Mouse (Mus musculus): ENCODE measurements around the gene Sorcs1. TPM values are rescaled to one million over a fixed set of nuclear protein-coding genes. Genes with fewer than 3 reads are reported as not detected.
A peak's percentile ranks its signal among the peaks of the same experiment; 100 is the strongest.

Gene Sorcs1
- polyA plus RNA-seq, 1 experiment from 2014 or later, result 3.1 TPM

DNA sequence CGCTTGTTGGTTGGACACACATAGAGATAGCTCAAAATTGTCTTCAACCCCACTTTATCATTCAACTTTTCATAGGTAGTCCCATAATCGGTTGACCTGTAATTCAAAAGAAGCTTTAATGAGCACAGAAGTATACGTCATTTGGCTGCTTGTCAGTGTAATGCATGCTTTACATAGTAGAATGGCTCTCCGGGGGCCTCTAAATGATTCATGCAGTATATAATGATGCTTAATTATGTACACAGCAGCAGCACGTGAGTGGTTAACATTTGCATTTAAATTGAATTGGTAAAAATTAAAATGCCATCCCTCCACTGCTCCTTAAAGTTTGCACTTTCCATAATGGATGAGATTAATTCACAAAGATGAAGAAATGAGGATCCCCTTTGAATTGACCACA is 299.5 kb downstream of the Sorcs1 start:
- H3K36me3 ChIP-seq, result no peaks in the 10 kb centered on the region
- WGBS, result 86% methylated on average over 5 of the region's 5 CpGs
- DNase-seq (ENCODE audit: low spot score), result no peak

GRCm38 (mm10) chr19:50374751-50375150 is 303.7 kb downstream of the Sorcs1 start:
- no peak for DNase-seq (ENCODE audit: low spot score)
- no peaks in the 10 kb centered on the region for H3K9me3 ChIP-seq (replicated peaks)
- no peak overlapping the region for H3K27ac ChIP-seq (replicated peaks)
- 90% methylated on average over 10 of the region's 10 CpGs for WGBS
- H3K27me3 ChIP-seq (ENCODE audit: low read depth, poor library complexity, severe bottlenecking), result no peaks in the 10 kb centered on the region
- no peaks in the 10 kb centered on the region for H3K36me3 ChIP-seq
- 0 out of 2 replicates have a peak, but pooled peaks cover 3% of the 10 kb centered on the region for H3K4me1 ChIP-seq
- H3K4me3 ChIP-seq, result no peak overlapping the region

More for the DNA sequence above, 299.5 kb downstream of the Sorcs1 start:
- Histone ChIP-seq H3K4me1 (0 out of 2 replicates have a peak, but pooled peaks cover 3% of the 10 kb centered on the region), H3K9me3 (replicated peaks) (no peaks in the 10 kb centered on the region), H3K27me3 (ENCODE audit: low read depth, poor library complexity, severe bottlenecking) (no peaks in the 10 kb centered on the region), H3K27ac (replicated peaks) (no peak overlapping the region), H3K4me3 (no peak overlapping the region)

DNA sequence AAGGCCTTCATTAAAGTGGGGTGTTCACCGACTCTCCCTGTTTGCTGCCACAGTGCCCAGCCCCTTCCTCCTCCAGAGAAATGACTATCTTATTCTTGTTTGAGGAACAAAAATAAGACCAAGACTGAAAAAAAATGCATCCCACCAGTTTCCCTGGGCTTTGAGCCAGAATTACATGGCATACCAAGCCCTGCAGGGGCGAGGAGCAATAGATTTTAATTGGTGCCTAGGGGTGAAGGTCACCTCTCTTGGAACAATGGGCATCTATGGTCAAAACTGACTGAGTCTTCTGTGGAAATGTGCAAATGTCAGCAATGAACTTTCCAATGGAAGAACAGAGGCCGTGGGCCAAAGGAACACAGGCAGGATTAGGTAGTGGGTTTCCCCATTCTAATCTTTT is 312.0 kb downstream of the Sorcs1 start:
- Histone ChIP-seq H3K4me1 (peaks cover 19% of the 10 kb centered on the region), H3K9me3 (replicated peaks) (no peaks in the 10 kb centered on the region), H3K4me3 (no peak overlapping the region), H3K36me3 (no peaks in the 10 kb centered on the region), H3K27me3 (ENCODE audit: low read depth, poor library complexity, severe bottlenecking) (no peaks in the 10 kb centered on the region), H3K27ac (replicated peaks) (no peak overlapping the region)
- no peak for DNase-seq (ENCODE audit: low spot score)
- 82% methylated on average over 3 of the region's 3 CpGs for WGBS

GRCm38 (mm10) chr19:50362655-50363500 is 315.6 kb downstream of the Sorcs1 start:
- Histone ChIP-seq H3K9me3 (replicated peaks) (no peaks in the 10 kb centered on the region), H3K27ac (replicated peaks) (peak overlapping the region; percentile 73), H3K27me3 (ENCODE audit: low read depth, poor library complexity, severe bottlenecking) (no peaks in the 10 kb centered on the region), H3K4me1 (peaks cover 33% of the 10 kb centered on the region), H3K36me3 (no peaks in the 10 kb centered on the region), H3K4me3 (no peak overlapping the region)
- DNase-seq (ENCODE audit: low spot score), result peak; percentile 54
- WGBS, result 21% methylated on average over 9 of the region's 9 CpGs

DNA sequence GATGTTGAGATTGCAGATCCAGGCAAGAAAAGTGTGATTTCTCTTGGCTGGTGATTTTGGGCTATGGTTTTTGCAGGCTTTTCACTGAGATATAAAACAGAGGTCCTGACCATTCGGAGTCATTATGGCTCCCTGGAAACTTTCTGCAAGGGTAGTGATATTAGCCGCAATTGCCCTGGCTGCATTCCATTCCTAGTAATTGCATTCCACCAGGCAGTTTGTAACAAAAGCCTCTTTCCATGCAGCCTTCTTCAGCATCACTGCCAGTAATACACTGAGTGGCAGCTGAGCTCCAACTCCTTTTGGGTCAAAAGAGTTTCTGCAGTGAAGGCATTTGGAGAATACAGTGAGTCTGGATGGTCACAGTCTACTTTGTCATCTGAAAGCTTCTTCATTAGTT is 319.9 kb downstream of the Sorcs1 start:
- no peaks in the 10 kb centered on the region for H3K36me3 ChIP-seq
- H3K27me3 ChIP-seq (ENCODE audit: low read depth, poor library complexity, severe bottlenecking), result no peaks in the 10 kb centered on the region
- DNase-seq (ENCODE audit: low spot score), result no peak
- H3K27ac ChIP-seq (replicated peaks), result no peak overlapping the region
- peaks cover 31% of the 10 kb centered on the region for H3K4me1 ChIP-seq
- H3K4me3 ChIP-seq, result no peak overlapping the region
- H3K9me3 ChIP-seq (replicated peaks), result no peaks in the 10 kb centered on the region
- WGBS, result 67% methylated on average over 2 of the region's 2 CpGs

DNA sequence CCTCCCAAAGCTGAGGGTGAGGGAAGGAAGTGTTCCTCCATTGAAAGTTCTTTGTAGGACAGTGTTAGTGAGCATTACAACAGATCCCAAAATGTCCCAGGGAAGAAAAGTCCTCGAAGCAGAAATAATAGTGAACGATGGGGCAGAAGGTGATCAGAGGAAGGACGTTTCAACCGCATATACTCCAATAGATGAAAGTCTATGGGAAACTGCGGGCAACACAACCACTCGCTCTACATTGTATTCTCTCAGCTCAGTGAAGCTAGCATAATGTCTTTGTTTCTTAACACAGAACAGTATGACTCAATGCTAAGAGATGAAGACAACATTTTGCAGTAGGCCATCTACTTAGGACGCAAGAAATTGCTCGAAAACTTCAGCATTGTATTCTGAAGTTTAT is 339.2 kb downstream of the Sorcs1 start:
- no peak overlapping the region for H3K4me3 ChIP-seq
- H3K27ac ChIP-seq (replicated peaks), result no peak overlapping the region
- 86% methylated on average over 8 of the region's 8 CpGs for WGBS
- H3K9me3 ChIP-seq (replicated peaks), result no peaks in the 10 kb centered on the region
- H3K4me1 ChIP-seq, result 0 out of 2 replicates have a peak, but pooled peaks cover 3% of the 10 kb centered on the region
- no peaks in the 10 kb centered on the region for H3K27me3 ChIP-seq (ENCODE audit: low read depth, poor library complexity, severe bottlenecking)
- DNase-seq (ENCODE audit: low spot score), result no peak
- no peaks in the 10 kb centered on the region for H3K36me3 ChIP-seq

- Histone ChIP-seq H3K27ac (replicated peaks) (no peak overlapping the region), H3K9me3 (replicated peaks) (no peaks in the 10 kb centered on the region), H3K36me3 (no peaks in the 10 kb centered on the region), H3K27me3 (ENCODE audit: low read depth, poor library complexity, severe bottlenecking) (no peaks in the 10 kb centered on the region), H3K4me3 (no peak overlapping the region), H3K4me1 (no peaks in the 10 kb centered on the region)
- DNase-seq (ENCODE audit: low spot score), result no peak
- WGBS, result 86% methylated on average over 3 of the region's 3 CpGs
Observed at GRCm38 (mm10) chr19:50336751-50337150, 341.7 kb downstream of the Sorcs1 start.

GRCm38 (mm10) chr19:50331136-50331535 is 347.3 kb downstream of the Sorcs1 start:
- H3K9me3 ChIP-seq (replicated peaks), result no peaks in the 10 kb centered on the region
- H3K36me3 ChIP-seq, result no peaks in the 10 kb centered on the region
- H3K27ac ChIP-seq (replicated peaks), result no peak overlapping the region
- no peaks in the 10 kb centered on the region for H3K27me3 ChIP-seq (ENCODE audit: low read depth, poor library complexity, severe bottlenecking)
- DNase-seq (ENCODE audit: low spot score), result no peak
- WGBS, result 88% methylated on average over 3 of the region's 3 CpGs
- no peaks in the 10 kb centered on the region for H3K4me1 ChIP-seq
- no peak overlapping the region for H3K4me3 ChIP-seq

GRCm38 (mm10) chr19:50327804-50328203 is 350.6 kb downstream of the Sorcs1 start:
- 91% methylated on average over 8 of the region's 8 CpGs for WGBS
- DNase-seq (ENCODE audit: low spot score), result no peak
- no peak overlapping the region for H3K27ac ChIP-seq (replicated peaks)

DNA sequence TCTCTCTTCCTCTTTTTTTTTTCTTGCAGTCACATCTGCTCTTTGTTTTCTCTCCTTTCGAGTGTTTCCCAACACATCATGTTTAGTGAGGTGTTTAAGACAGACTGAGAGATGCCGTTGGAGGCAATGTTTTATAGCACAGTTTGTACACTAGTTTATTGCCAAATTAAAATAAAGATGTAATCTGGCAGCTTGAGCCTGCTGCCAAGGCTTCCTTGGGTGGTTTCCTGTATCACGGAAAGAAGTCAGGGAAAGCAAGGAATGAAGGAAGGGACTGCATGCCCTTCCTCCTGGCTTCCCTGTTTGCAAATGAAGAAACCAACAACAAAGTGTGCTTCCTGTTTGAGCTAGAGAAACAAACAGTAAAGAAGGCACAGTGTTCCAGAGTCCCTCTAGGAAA is 352.3 kb downstream of the Sorcs1 start:
- Histone ChIP-seq H3K36me3 (no peaks in the 10 kb centered on the region), H3K27ac (replicated peaks) (no peak overlapping the region), H3K4me1 (no peaks in the 10 kb centered on the region), H3K9me3 (replicated peaks) (no peaks in the 10 kb centered on the region), H3K27me3 (ENCODE audit: low read depth, poor library complexity, severe bottlenecking) (no peaks in the 10 kb centered on the region), H3K4me3 (no peak overlapping the region)
- DNase-seq (ENCODE audit: low spot score), result no peak
- WGBS, result 85% methylated on average over 3 of the region's 3 CpGs

More at GRCm38 (mm10) chr19:50327804-50328203, 350.6 kb downstream of the Sorcs1 start:
- no peaks in the 10 kb centered on the region for H3K4me1 ChIP-seq
- H3K9me3 ChIP-seq (replicated peaks), result no peaks in the 10 kb centered on the region
- no peaks in the 10 kb centered on the region for H3K36me3 ChIP-seq
- H3K27me3 ChIP-seq (ENCODE audit: low read depth, poor library complexity, severe bottlenecking), result no peaks in the 10 kb centered on the region
- no peak overlapping the region for H3K4me3 ChIP-seq

- H3K9me3 ChIP-seq (replicated peaks), result no peaks in the 10 kb centered on the region
- H3K27me3 ChIP-seq (ENCODE audit: low read depth, poor library complexity, severe bottlenecking), result no peaks in the 10 kb centered on the region
- H3K27ac ChIP-seq (replicated peaks), result no peak overlapping the region
- no peak for DNase-seq (ENCODE audit: low spot score)
- H3K4me3 ChIP-seq, result no peak overlapping the region
- H3K36me3 ChIP-seq, result no peaks in the 10 kb centered on the region
- H3K4me1 ChIP-seq, result no peaks in the 10 kb centered on the region
- 95% methylated on average over 10 of the region's 10 CpGs for WGBS
Observed at GRCm38 (mm10) chr19:50325686-50326085, 352.8 kb downstream of the Sorcs1 start.

GRCm38 (mm10) chr19:50307046-50307445 is 371.4 kb downstream of the Sorcs1 start:
- Histone ChIP-seq H3K4me1 (no peaks in the 10 kb centered on the region), H3K9me3 (replicated peaks) (no peaks in the 10 kb centered on the region), H3K4me3 (no peak overlapping the region), H3K27me3 (ENCODE audit: low read depth, poor library complexity, severe bottlenecking) (no peaks in the 10 kb centered on the region), H3K36me3 (no peaks in the 10 kb centered on the region), H3K27ac (replicated peaks) (no peak overlapping the region)
- no peak for DNase-seq (ENCODE audit: low spot score)
- 76% methylated on average over 2 of the region's 2 CpGs for WGBS

DNA sequence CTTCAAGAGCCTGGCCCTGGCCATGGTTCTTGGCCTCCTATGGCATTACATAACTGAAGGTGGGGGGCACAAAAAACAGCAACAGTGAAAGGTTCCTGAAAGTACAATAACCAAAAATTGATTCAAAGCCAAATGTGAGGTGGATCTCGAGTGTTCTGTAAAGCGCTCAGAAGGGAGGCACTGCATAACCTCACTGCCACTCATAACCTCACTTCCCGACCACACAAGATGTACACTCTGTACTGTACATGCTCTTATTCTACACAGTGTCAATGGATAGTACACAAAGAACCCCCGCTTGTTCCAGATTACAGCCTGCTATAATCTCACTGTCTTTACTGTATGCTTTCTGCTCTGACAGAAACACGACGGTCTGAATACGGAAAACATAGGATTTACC is 384.2 kb downstream of the Sorcs1 start:
- WGBS, result 92% methylated on average over 7 of the region's 7 CpGs
- no peak overlapping the region for H3K4me3 ChIP-seq
- DNase-seq (ENCODE audit: low spot score), result no peak
- no peaks in the 10 kb centered on the region for H3K36me3 ChIP-seq
- no peaks in the 10 kb centered on the region for H3K27me3 ChIP-seq (ENCODE audit: low read depth, poor library complexity, severe bottlenecking)
- H3K27ac ChIP-seq (replicated peaks), result no peak overlapping the region
- H3K9me3 ChIP-seq (replicated peaks), result no peaks in the 10 kb centered on the region
- peaks cover 23% of the 10 kb centered on the region for H3K4me1 ChIP-seq
